In the genomic region with DNA sequence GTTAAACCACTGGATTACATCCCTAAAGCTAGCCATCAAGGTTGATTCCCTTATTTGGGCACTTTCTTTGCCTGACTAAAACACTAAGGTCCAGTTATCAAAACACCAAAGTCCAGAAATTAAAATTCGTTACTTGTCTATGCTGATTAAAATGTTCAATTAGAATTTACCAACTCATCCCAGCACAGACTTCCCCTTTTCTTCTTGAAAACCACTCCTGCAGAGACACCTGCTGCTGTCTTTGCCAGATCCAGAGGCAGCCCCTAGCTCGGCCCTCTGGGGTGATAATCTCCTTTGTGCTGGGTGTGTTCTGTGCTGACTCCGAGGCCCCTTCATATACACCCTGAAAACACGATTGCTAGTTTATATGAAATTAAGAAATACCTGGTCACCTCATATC, we compare ENCODE assay signal across 18 mouse cellular contexts. TPM values are rescaled to one million over a fixed set of nuclear protein-coding genes. Genes with fewer than 3 reads are reported as not detected.
DNase-seq lines count a peak whose midpoint lies in the region; ATAC-seq lines count a peak whose summit lies in the region.
"Had no signal": no experiment of that assay in that cellular context is flagged by ENCODE, and none has a peak within 500 bp of the region (broad histone marks: within the 10 kb centered on the region; RNA-seq: fewer than 3 reads in every experiment).

No protein-coding gene starts in this region.

- no peaks in the 10 kb centered on the region for H3K4me1 ChIP-seq in midbrain, embryonic 11.5 days (ENCODE audit: control insufficient read depth, insufficient read depth, low read length)
- no peaks in the 10 kb centered on the region for H3K4me1 ChIP-seq in midbrain, embryonic 13.5 days (replicated peaks)
- peaks cover 12% of the 10 kb centered on the region; the same call in 1 of the 2 replicates for H3K4me1 ChIP-seq in liver, embryonic 11.5 days (replicated peaks; ENCODE audit: control insufficient read depth, insufficient read depth, low read length)
- peaks cover 50% of the 10 kb centered on the region for H3K4me1 ChIP-seq in megakaryocyte, embryonic 14.5 days
- H3K4me1 ChIP-seq: embryonic facial prominence, embryonic 12.5 days; forebrain, embryonic 15.5 days; heart, embryonic 12.5 days; hindbrain, embryonic 12.5 days had no signal

- WGBS in midbrain, embryonic 11.5 days, result 38% methylated on average over 4 of the region's 4 CpGs
- WGBS in midbrain, embryonic 13.5 days, result 28% methylated on average over 4 of the region's 4 CpGs
- WGBS in liver, embryonic 11.5 days, result 34% methylated on average over 4 of the region's 4 CpGs

- H3K36me3 ChIP-seq in midbrain, embryonic 11.5 days (ENCODE audit: control insufficient read depth, insufficient read depth, low read length), result no peaks in the 10 kb centered on the region
- peaks cover 16% of the 10 kb centered on the region for H3K36me3 ChIP-seq in midbrain, embryonic 13.5 days
- no peaks in the 10 kb centered on the region for H3K36me3 ChIP-seq in liver, embryonic 11.5 days (ENCODE audit: control insufficient read depth, insufficient read depth, low read length)
- H3K36me3 ChIP-seq in megakaryocyte, embryonic 14.5 days (replicated peaks; ENCODE audit: low read length), result peaks cover 3% of the 10 kb centered on the region
- H3K36me3 ChIP-seq: embryonic facial prominence, embryonic 12.5 days; heart, embryonic 12.5 days had no signal

- H3K27me3 ChIP-seq in midbrain, embryonic 11.5 days (ENCODE audit: control insufficient read depth, insufficient read depth, low read length), result no peaks in the 10 kb centered on the region
- no peaks in the 10 kb centered on the region for H3K27me3 ChIP-seq in midbrain, embryonic 13.5 days
- H3K27me3 ChIP-seq in liver, embryonic 11.5 days (replicated peaks; ENCODE audit: control insufficient read depth, insufficient read depth, low read length), result no peaks in the 10 kb centered on the region
- peaks cover 3% of the 10 kb centered on the region for H3K27me3 ChIP-seq in megakaryocyte, embryonic 14.5 days (replicated peaks)
- H3K27me3 ChIP-seq: embryonic facial prominence, embryonic 12.5 days; forebrain, embryonic 15.5 days; heart, embryonic 12.5 days; hindbrain, embryonic 12.5 days had no signal

- H3K4me3 ChIP-seq in midbrain, embryonic 11.5 days (ENCODE audit: low read depth, low read length), result no peak overlapping the region
- no peak overlapping the region for H3K4me3 ChIP-seq in midbrain, embryonic 13.5 days (replicated peaks)
- no peak overlapping the region for H3K4me3 ChIP-seq in liver, embryonic 11.5 days (ENCODE audit: low read depth, low read length)
- peak overlapping the region; percentile 81 for H3K4me3 ChIP-seq in megakaryocyte, embryonic 14.5 days (replicated peaks)
- H3K4me3 ChIP-seq: embryonic facial prominence, embryonic 12.5 days; forebrain, embryonic 15.5 days; heart, embryonic 12.5 days; hindbrain, embryonic 12.5 days had no signal

- ATAC-seq in midbrain, embryonic 11.5 days (ENCODE audit: low FRiP score), result no peak
- no peak for ATAC-seq in midbrain, embryonic 13.5 days
- ATAC-seq in liver, embryonic 11.5 days (replicated peaks; ENCODE audit: low FRiP score), result 0 out of 2 replicates have a peak, but pooled peaks have one; percentile 51
- ATAC-seq: forebrain, embryonic 15.5 days; hindbrain, embryonic 16.5 days had no signal

- no peaks in the 10 kb centered on the region for H3K9me3 ChIP-seq in midbrain, embryonic 11.5 days (ENCODE audit: control insufficient read depth, low read length)
- no peaks in the 10 kb centered on the region for H3K9me3 ChIP-seq in midbrain, embryonic 13.5 days
- 0 out of 2 replicates have a peak, but pooled peaks cover 3% of the 10 kb centered on the region for H3K9me3 ChIP-seq in liver, embryonic 11.5 days (ENCODE audit: control insufficient read depth, low read length)
- peaks cover 5% of the 10 kb centered on the region; the same call in 1 of the 2 replicates for H3K9me3 ChIP-seq in megakaryocyte, embryonic 14.5 days
- H3K9me3 ChIP-seq: embryonic facial prominence, embryonic 12.5 days; forebrain, embryonic 15.5 days; heart, embryonic 12.5 days; hindbrain, embryonic 12.5 days had no signal

- no peak overlapping the region for H3K27ac ChIP-seq in midbrain, embryonic 11.5 days (ENCODE audit: low read depth, low read length)
- H3K27ac ChIP-seq in midbrain, embryonic 13.5 days, result no peak overlapping the region
- no peak overlapping the region for H3K27ac ChIP-seq in liver, embryonic 11.5 days (ENCODE audit: low read depth, low read length)
- H3K27ac ChIP-seq: embryonic facial prominence, embryonic 12.5 days; forebrain, embryonic 15.5 days; hindbrain, embryonic 12.5 days had no signal

- H3K4me2 ChIP-seq in midbrain, embryonic 11.5 days, result no peak overlapping the region
- no peak overlapping the region for H3K4me2 ChIP-seq in midbrain, embryonic 13.5 days (replicated peaks)
- H3K4me2 ChIP-seq in liver, embryonic 11.5 days, result no peak overlapping the region; the same call in 1 of the 2 replicates
- H3K4me2 ChIP-seq: embryonic facial prominence, embryonic 12.5 days; forebrain, embryonic 15.5 days; heart, embryonic 12.5 days; hindbrain, embryonic 12.5 days had no signal

- H3K9ac ChIP-seq in midbrain, embryonic 11.5 days (ENCODE audit: low read length), result no peak overlapping the region
- H3K9ac ChIP-seq in midbrain, embryonic 13.5 days (replicated peaks), result no peak overlapping the region
- 0 out of 2 replicates have a peak overlapping the region, but pooled peaks have one; percentile 14 for H3K9ac ChIP-seq in liver, embryonic 11.5 days (ENCODE audit: low read depth, low read length)
- H3K9ac ChIP-seq: embryonic facial prominence, embryonic 12.5 days; forebrain, embryonic 15.5 days; heart, embryonic 12.5 days; hindbrain, embryonic 12.5 days had no signal

- DNase-seq in midbrain, embryonic 11.5 days (ENCODE audit: low spot score, missing footprints), result peak; percentile 41
- DNase-seq in liver, embryonic 11.5 days (ENCODE audit: low spot score), result no peak
- DNase-seq in right cerebral cortex, postnatal 10 days (ENCODE audit: low spot score in 2 of 2), result no peak
- DNase-seq in urinary bladder, postnatal 10 days (ENCODE audit: low spot score), result no peak
- DNase-seq in thymus, postnatal 4 days, result no peak
- DNase-seq: adrenal gland, adult 2 months; adrenal gland, postnatal 25 days; cerebellum, adult 8-10 months; cerebellum, postnatal 14 days; gastrocnemius, postnatal 10 days; heart, postnatal 36 days had no signal

RNA-seq across cellular contexts. Expression of gene Tbc1d2, which starts 26.0 kb away (rescaled TPM):
- 0.43 and 0.60 TPM in 2 replicates for polyA plus RNA-seq in midbrain, embryonic 11.5 days (2014; fragmentation: Nextera tagmentation; extraction: Ambion mirVana)
- polyA plus RNA-seq in midbrain, embryonic 13.5 days (2015; fragmentation: Nextera tagmentation; extraction: Ambion mirVana), result 0.54 and 0.55 TPM in 2 replicates
- 0.58 and 0.70 TPM in 2 replicates for polyA plus RNA-seq in liver, embryonic 11.5 days (2014; fragmentation: Nextera tagmentation; extraction: Ambion mirVana)
- polyA plus RNA-seq in megakaryocyte, embryonic 14.5 days (2012; ENCODE audit: insufficient read depth, low replicate concordance), result 4.5 and 7.8 TPM in 2 replicates
